8 mouse cellular contexts compared by ENCODE assay signal in the genomic region with DNA sequence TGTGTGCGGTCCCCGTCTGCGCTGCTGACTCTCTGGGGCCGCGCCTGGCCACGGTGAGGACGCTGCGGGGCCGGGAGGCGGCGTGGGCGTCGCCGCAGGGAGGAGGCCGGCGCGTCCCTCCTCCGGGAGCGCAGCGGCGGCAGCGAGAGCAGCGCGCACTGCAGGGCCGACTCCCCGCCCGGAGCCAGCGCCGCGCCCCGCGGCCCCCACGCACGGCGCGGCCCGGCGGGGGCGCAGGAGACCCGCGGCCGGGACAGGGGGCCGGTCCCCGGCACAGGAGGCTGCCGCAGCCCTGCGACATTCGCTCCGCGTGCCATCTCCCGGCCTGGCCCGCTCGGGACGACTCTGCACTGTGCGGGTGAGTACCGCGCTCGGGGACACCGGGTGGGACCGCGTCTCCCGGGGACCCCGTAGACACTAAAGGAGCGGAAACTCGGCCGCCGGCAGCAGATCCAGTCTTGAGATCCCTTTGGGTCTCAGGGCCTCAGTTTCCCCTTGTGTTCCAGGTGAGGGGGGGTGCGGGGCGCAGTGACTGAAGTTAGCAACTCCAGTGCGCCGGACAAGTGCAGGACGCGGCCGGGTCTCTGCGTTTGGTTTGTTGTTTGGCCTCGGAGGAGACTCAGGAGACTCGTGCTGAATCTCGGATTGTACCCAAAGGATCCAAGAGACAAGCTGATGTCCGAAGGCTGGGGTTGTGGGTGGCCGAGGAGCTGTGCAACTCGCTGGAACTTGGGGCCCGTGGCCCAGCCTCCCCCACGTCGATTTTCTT. TPM values are rescaled to one million over a fixed set of nuclear protein-coding genes. Genes with fewer than 3 reads are reported as not detected.
DNase-seq lines count a peak whose midpoint lies in the region; ATAC-seq and TF ChIP-seq lines count a peak whose summit lies in the region.

A gene (plus strand): TSS at position 126 of the 769 bp plus-strand sequence.

- no peak for ATAC-seq in CD4-positive, CD25-positive, alpha-beta regulatory T cell, adult 4 months
- peak; percentile 66 for ATAC-seq in forebrain, embryonic 11.5 days (replicated peaks; ENCODE audit: low FRiP score)
- no peak for ATAC-seq in intestine, postnatal 0 days
- ATAC-seq in activated CD4-positive, CD25-positive, alpha-beta regulatory T cell, adult 4 months, result no peak

- peak; percentile 38 for DNase-seq in gastrocnemius, postnatal 10 days
- no peak for DNase-seq in gastrocnemius, postnatal 36 days
- peak; percentile 68 for DNase-seq in forebrain, embryonic 11.5 days (ENCODE audit: low spot score)
- no peak for DNase-seq in frontal cortex, postnatal 10 days (ENCODE audit: low spot score in 2 of 2)

- H3K4me2 ChIP-seq in forebrain, embryonic 11.5 days (ENCODE audit: low read depth, low read length, severe bottlenecking), result peak within 1 kb of the TSS; percentile 96
- H3K4me2 ChIP-seq in intestine, postnatal 0 days (replicated peaks; ENCODE audit: low read depth), result peak within 1 kb of the TSS; percentile 60

- H3K9ac ChIP-seq in forebrain, embryonic 11.5 days (ENCODE audit: low read length), result peak within 1 kb of the TSS; percentile 64
- H3K9ac ChIP-seq in intestine, postnatal 0 days (ENCODE audit: low read depth, low read length), result no peak within 1 kb of the TSS

- peaks cover 24% of the 10 kb centered on the region for H3K27me3 ChIP-seq in forebrain, embryonic 11.5 days (ENCODE audit: control insufficient read depth, insufficient read depth, low read length)
- peaks cover 46% of the 10 kb centered on the region for H3K27me3 ChIP-seq in intestine, postnatal 0 days (replicated peaks; ENCODE audit: control insufficient read depth, insufficient read depth, low read length)

- intact Hi-C loops in gastrocnemius, postnatal 36 days (cut with DNase I), result no loop called here

- H3K36me3 ChIP-seq in forebrain, embryonic 11.5 days (ENCODE audit: control insufficient read depth, insufficient read depth, low read length), result no peaks in the 10 kb centered on the region
- H3K36me3 ChIP-seq in intestine, postnatal 0 days (ENCODE audit: control insufficient read depth, insufficient read depth), result no peaks in the 10 kb centered on the region

- no peak within 1 kb of the TSS for H3K27ac ChIP-seq in forebrain, embryonic 11.5 days (ENCODE audit: low read depth, low read length)
- no peak within 1 kb of the TSS for H3K27ac ChIP-seq in intestine, postnatal 0 days (ENCODE audit: low read depth, low read length)
- no peak within 1 kb of the TSS for H3K27ac ChIP-seq in olfactory bulb, adult 2 months (ENCODE audit: insufficient read depth, low read depth, low read length)

- TF ChIP-seq CTCF in intestine, postnatal 0 days (IDR thresholded peaks at IDR 0.05; ENCODE audit: low read depth), result no peak
- no peak for TF ChIP-seq CTCF in olfactory bulb, adult 2 months (IDR thresholded peaks at IDR 0.05; ENCODE audit: insufficient read depth, low read depth, low read length)

- no peaks in the 10 kb centered on the region; the same call in 1 of the 2 replicates for H3K9me3 ChIP-seq in forebrain, embryonic 11.5 days (ENCODE audit: control insufficient read depth, low read length)
- H3K9me3 ChIP-seq in intestine, postnatal 0 days (ENCODE audit: control insufficient read depth), result 0 out of 2 replicates have a peak, but pooled peaks cover 3% of the 10 kb centered on the region

- peaks cover 11% of the 10 kb centered on the region; the same call in 1 of the 2 replicates for H3K4me1 ChIP-seq in forebrain, embryonic 11.5 days (replicated peaks; ENCODE audit: control insufficient read depth, insufficient read depth, low read length)
- H3K4me1 ChIP-seq in intestine, postnatal 0 days (replicated peaks; ENCODE audit: control insufficient read depth, insufficient read depth, low read length), result no peaks in the 10 kb centered on the region
- peaks cover 10% of the 10 kb centered on the region for H3K4me1 ChIP-seq in olfactory bulb, adult 2 months (ENCODE audit: control insufficient read depth, insufficient read depth, low read length)

- no peak for TF ChIP-seq POLR2A in olfactory bulb, adult 2 months (IDR thresholded peaks at IDR 0.05; ENCODE audit: insufficient read depth, low read depth, low read length)

- peak within 1 kb of the TSS; percentile 59 for H3K4me3 ChIP-seq in forebrain, embryonic 11.5 days (ENCODE audit: low read depth, low read length)
- peak within 1 kb of the TSS; percentile 29 for H3K4me3 ChIP-seq in intestine, postnatal 0 days (ENCODE audit: low read depth, low read length)
- peak within 1 kb of the TSS; percentile 50 for H3K4me3 ChIP-seq in olfactory bulb, adult 2 months (ENCODE audit: insufficient read depth, low read depth, low read length)

- WGBS in forebrain, embryonic 11.5 days, result under 1% methylated on average over 67 of the region's 83 CpGs
- WGBS in intestine, postnatal 0 days, result under 1% methylated on average over 83 of the region's 83 CpGs
- WGBS in olfactory bulb, adult 2 months, result under 1% methylated on average over 78 of the region's 83 CpGs

RNA-seq across cellular contexts. Expression of the gene that starts here (rescaled TPM):
- total RNA-seq in gastrocnemius, postnatal 10 days (2021), result 1 to 10 TPM; 4.9 to 5.4 TPM
- 1 to 10 TPM; 3.2 TPM for total RNA-seq in gastrocnemius, postnatal 36 days (2021)
- polyA plus RNA-seq in CD4-positive, CD25-positive, alpha-beta regulatory T cell, adult 4 months (2017; shearing (Covaris generic)), result 10 to 100 TPM; 11.9 to 18.9 TPM
- 10.3 TPM in 2 replicates for polyA plus RNA-seq in forebrain, embryonic 11.5 days (2014; fragmentation: Nextera tagmentation; extraction: Ambion mirVana)
- 0.16 and 0.51 TPM in 2 replicates for polyA plus RNA-seq in intestine, postnatal 0 days (2015; fragmentation: Nextera tagmentation; extraction: Ambion mirVana)
- polyA plus RNA-seq in olfactory bulb, adult 2 months (2012; ENCODE audit: insufficient read depth, insufficient read length, low replicate concordance, missing spikeins), result 352 TPM in 1 of 2 replicates, not detected in the other
- 1 to 10 TPM; 4.7 to 8.1 TPM for polyA plus RNA-seq in activated CD4-positive, CD25-positive, alpha-beta regulatory T cell, adult 4 months (2017; shearing (Covaris generic))

Comparison
In these comparisons a context has a peak if more than half of its experiments do, and no peak if none do; other contexts are left out.
1. DNase-seq: peak in gastrocnemius, postnatal 10 days (single experiment) and forebrain, embryonic 11.5 days (single experiment); none in gastrocnemius, postnatal 36 days (0 of 2) and frontal cortex, postnatal 10 days (0 of 2).
2. Peak in every context shown above with its lines, with median percentiles within 50 percentile points of each other: H3K4me3 ChIP-seq.